Mouse (Mus musculus) stomach, postnatal 0 days (tissue): ENCODE measurements at regions not wholly inside any gene's neighbourhood (a gene's known extent, or its start where the extent isn't known, plus 50 kb on each side); places are given as distances from the start of the nearest gene placed in this dataset.
"Not testable (repeated sequence)": the region's sequence is repeated elsewhere in the genome, so short reads cannot be mapped to it uniquely, and the experiment has no call there.

Experiments
- CTCF ChIP-seq: IDR thresholded peaks from 2 replicates; pipeline ENCODE4 v1.5.1; 2016; ENCODE audit warnings: antibody characterized with exemption, low read depth, mild to moderate bottlenecking, moderate library complexity
- EP300 ChIP-seq: optimal IDR thresholded peaks from 2 replicates; pipeline ENCODE3; 2016; ENCODE audit warnings: antibody characterized with exemption

GRCm38 (mm10) chr13:50059054-50059453 is 191.1 kb downstream of the Gm906 start:
- TF ChIP-seq CTCF, EP300: not testable (repeated sequence)
